Mouse (Mus musculus) bone marrow, adult 2 months (tissue): ENCODE measurements at regions not wholly inside any gene's neighbourhood (a gene's known extent, or its start where the extent isn't known, plus 50 kb on each side); places are given as distances from the start of the nearest gene placed in this dataset.
"Not testable (repeated sequence)": the region's sequence is repeated elsewhere in the genome, so short reads cannot be mapped to it uniquely, and the experiment has no call there.

ENCODE experiments used
- CTCF ChIP-seq: fragments of 200-500 bp; IDR thresholded peaks from 2 replicates; pipeline ENCODE4 v1.5.1; 2011; ENCODE audit warnings: low read length, control low read depth; ENCODE audit not compliant: control insufficient read depth, insufficient read depth
- POLR2A ChIP-seq: fragments of 200-500 bp; IDR thresholded peaks from 2 replicates; pipeline ENCODE4 v1.6.1; 2011; ENCODE audit warnings: low read depth, mild to moderate bottlenecking, control low read depth, low read length, borderline replicate concordance; ENCODE audit not compliant: control insufficient read depth

DNA sequence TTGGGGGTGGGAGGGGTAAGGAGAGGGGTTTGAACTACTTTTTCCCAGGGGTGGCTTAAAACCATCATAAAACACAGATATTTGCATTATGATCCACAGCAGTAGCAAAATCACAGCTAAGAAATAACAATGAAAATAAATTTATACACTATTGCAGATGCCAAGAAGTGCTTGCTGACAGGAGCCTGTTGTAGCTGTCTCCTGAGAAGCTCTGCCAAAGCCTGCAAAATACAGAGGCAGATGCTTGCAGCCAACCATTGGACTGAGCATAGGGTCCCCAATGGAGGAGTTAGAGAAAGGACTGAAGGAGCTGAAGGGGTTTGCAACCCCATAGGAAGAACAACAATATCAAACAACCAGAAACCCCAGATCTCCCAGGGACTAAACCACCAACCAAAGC is 52.1 kb upstream of the Dyrk2 start:
- TF ChIP-seq CTCF, POLR2A: not testable (repeated sequence)
